Mouse (Mus musculus) heart, adult 2 months (tissue): ENCODE measurements around the gene Sohlh2. TPM values are rescaled to one million over a fixed set of nuclear protein-coding genes. Genes with fewer than 3 reads are reported as not detected.
A peak's percentile ranks its signal among the peaks of the same experiment; 100 is the strongest.
"Not testable (repeated sequence)": the region's sequence is repeated elsewhere in the genome, so short reads cannot be mapped to it uniquely, and the experiment has no call there.

Experiments used
- DNase-seq, 2 experiments: peaks; one replicate each; pipeline ENCODE4 v3.0.0; 2021
- H3K27ac ChIP-seq: fragments of 200-600 bp; 2 replicates; pipeline ENCODE4 v1.8.1; 2022
- H3K27me3 ChIP-seq: fragments of 200-500 bp; 2 replicates; pipeline ENCODE4 v1.6.1; 2012; ENCODE audit warnings: mild to moderate bottlenecking, low read length, inconsistent platforms, mixed read lengths; ENCODE audit not compliant: control insufficient read depth, insufficient read depth
- H3K36me3 ChIP-seq: fragments of 200-500 bp; 2 replicates; pipeline ENCODE4 v1.6.1; 2012; ENCODE audit warnings: low read length, inconsistent platforms; ENCODE audit not compliant: control insufficient read depth, insufficient read depth
- H3K4me1 ChIP-seq: fragments of 200-500 bp; 2 replicates; pipeline ENCODE4 v1.6.1; 2011; ENCODE audit warnings: low read length; ENCODE audit not compliant: control insufficient read depth, insufficient read depth
- H3K4me3 ChIP-seq: fragments of 200-600 bp; 2 replicates; pipeline ENCODE4 v1.8.1; 2022
- H3K79me2 ChIP-seq: fragments of 200-500 bp; replicated peaks from 2 replicates; pipeline ENCODE4 v1.6.1; 2012; ENCODE audit warnings: mild to moderate bottlenecking, inconsistent platforms, low read length, moderate library complexity, mixed read lengths; ENCODE audit not compliant: control insufficient read depth, insufficient read depth
- H3K9ac ChIP-seq: fragments of 200-500 bp; 2 replicates; pipeline ENCODE4 v1.6.1; 2012; ENCODE audit warnings: low read depth, mild to moderate bottlenecking, control low read depth, inconsistent platforms, low read length, mixed read lengths
- CTCF ChIP-seq: fragments of 200-600 bp; IDR thresholded peaks from 2 replicates; pipeline ENCODE4 v1.8.1; 2022; ENCODE audit warnings: antibody characterized with exemption, mild to moderate bottlenecking, moderate library complexity
- EP300 ChIP-seq: fragments of 200-500 bp; IDR thresholded peaks from 2 replicates; pipeline ENCODE4 v1.6.1; 2011; ENCODE audit warnings: low read depth, low read length, control low read depth; ENCODE audit not compliant: insufficient read depth
- POLR2A ChIP-seq: fragments of 200-500 bp; IDR thresholded peaks from 2 replicates; pipeline ENCODE4 v1.6.1; 2011; ENCODE audit warnings: mild to moderate bottlenecking, low read depth, low read length, control low read depth; ENCODE audit not compliant: insufficient read depth
- WGBS: fragments of 180-500 bp; shearing (Covaris S2); methylation state at CpG from one replicate; pipeline ENCODE4 v1.1.7; 2018; 5-methylcytosine and 5-hydroxymethylcytosine counted together
- intact Hi-C: fragments of 180-260 bp; cut with DNase I; formaldehyde crosslinking; loops from one replicate; pipeline ENCODE4 v1.15.1; 2025
- polyA plus RNA-seq: library from polyadenylated mRNA; depleted of rRNA; stranded (reverse); fragments of >200 nt; gene quantifications from 2 replicates; pipeline ENCODE4 v1.2.3, GENCODE M21; 2012
- total RNA-seq, 2 experiments: library from RNA; stranded (reverse); gene quantifications; 2 replicates each; pipeline ENCODE4 v1.2.3; 2021

Sohlh2 gene
- total and polyA plus RNA-seq, 3 experiments, result not detected

- intact Hi-C loops, result no loop called here
- H3K79me2 ChIP-seq, result no peaks in the 10 kb centered on the region
- H3K27me3 ChIP-seq, result no peaks in the 10 kb centered on the region
- peak in 1 of 2 experiments; percentile 18 for DNase-seq
- no peak overlapping the region for H3K27ac ChIP-seq
- TF ChIP-seq POLR2A, result no peak
- 0 out of 2 replicates have a peak, but pooled peaks have one; percentile 5 for TF ChIP-seq CTCF
- no peaks in the 10 kb centered on the region; the same call in 1 of the 2 replicates for H3K4me1 ChIP-seq
- no peak overlapping the region for H3K4me3 ChIP-seq
- H3K9ac ChIP-seq, result no peak overlapping the region
- WGBS, result 70% methylated on average over 5 of the region's 5 CpGs
- H3K36me3 ChIP-seq, result no peaks in the 10 kb centered on the region
Observed at GRCm38 (mm10) chr3:55195581-55196327, 13.9 kb downstream of the Sohlh2 start.

GRCm38 (mm10) chr3:55196328-55196710 lies 14.5 kb downstream of the Sohlh2 start:
- no peaks in the 10 kb centered on the region; the same call in 1 of the 2 replicates for H3K4me1 ChIP-seq
- intact Hi-C loops, result no loop called here
- H3K27ac ChIP-seq, result no peak overlapping the region
- DNase-seq, result no peak
- 80% methylated on average over 2 of the region's 2 CpGs for WGBS
- no peak overlapping the region for H3K9ac ChIP-seq
- no peak overlapping the region for H3K4me3 ChIP-seq
- no peaks in the 10 kb centered on the region for H3K36me3 ChIP-seq
- no peaks in the 10 kb centered on the region for H3K79me2 ChIP-seq
- no peaks in the 10 kb centered on the region for H3K27me3 ChIP-seq
- TF ChIP-seq EP300 (no peak), CTCF (no peak), POLR2A (no peak)

- H3K27ac ChIP-seq, H3K9ac ChIP-seq, H3K4me1 ChIP-seq, H3K36me3 ChIP-seq, DNase-seq, H3K4me3 ChIP-seq, intact Hi-C loops, H3K27me3 ChIP-seq, H3K79me2 ChIP-seq: not testable (repeated sequence)
- WGBS, result 89% methylated on average over 11 of the region's 11 CpGs
Observed at GRCm38 (mm10) chr3:55203621-55204020, 21.8 kb downstream of the Sohlh2 start.

GRCm38 (mm10) chr3:55206413-55206812 lies 24.6 kb downstream of the Sohlh2 start:
- TF ChIP-seq POLR2A (no peak), CTCF (no peak)
- 96% methylated on average over 2 of the region's 2 CpGs for WGBS
- intact Hi-C loops, result no loop called here

GRCm38 (mm10) chr3:55207665-55208064 lies 25.8 kb downstream of the Sohlh2 start:
- Histone ChIP-seq H3K9ac (no peak overlapping the region), H3K4me3 (no peak overlapping the region), H3K79me2 (no peaks in the 10 kb centered on the region), H3K36me3 (no peaks in the 10 kb centered on the region), H3K27ac (no peak overlapping the region), H3K27me3 (no peaks in the 10 kb centered on the region), H3K4me1 (no peaks in the 10 kb centered on the region)
- WGBS, result 59% methylated on average over 6 of the region's 6 CpGs
- no peak for TF ChIP-seq EP300
- no peak for TF ChIP-seq CTCF
- no peak for TF ChIP-seq POLR2A
- intact Hi-C loops, result no loop called here
- DNase-seq, result no peak

More at GRCm38 (mm10) chr3:55206413-55206812, 24.6 kb downstream of the Sohlh2 start:
- Histone ChIP-seq H3K4me1 (no peaks in the 10 kb centered on the region), H3K27me3 (no peaks in the 10 kb centered on the region), H3K4me3 (no peak overlapping the region), H3K27ac (no peak overlapping the region), H3K36me3 (no peaks in the 10 kb centered on the region), H3K79me2 (no peaks in the 10 kb centered on the region), H3K9ac (no peak overlapping the region)
- DNase-seq, result no peak

- no peak overlapping the region for H3K4me3 ChIP-seq
- no peaks in the 10 kb centered on the region for H3K79me2 ChIP-seq
- intact Hi-C loops, result no loop called here
- TF ChIP-seq CTCF, result no peak
- no peak for TF ChIP-seq POLR2A
- no peak for TF ChIP-seq EP300
- DNase-seq, result no peak
- H3K9ac ChIP-seq, result no peak overlapping the region
- no peaks in the 10 kb centered on the region for H3K4me1 ChIP-seq
- H3K27me3 ChIP-seq, result no peaks in the 10 kb centered on the region
- no peak overlapping the region for H3K27ac ChIP-seq
- H3K36me3 ChIP-seq, result no peaks in the 10 kb centered on the region
- 35% methylated on average over 2 of the region's 2 CpGs for WGBS
Observed at GRCm38 (mm10) chr3:55212254-55212653, 30.4 kb downstream of the Sohlh2 start.
